In genomic region chr3:78866896-78867295, GRCm38 (mm10) we compare ENCODE assay signal across 17 mouse cellular contexts.
"Had no signal": no experiment of that assay in that cellular context is flagged by ENCODE, and none has a peak within 500 bp of the region (broad histone marks: within the 10 kb centered on the region; RNA-seq: fewer than 3 reads in every experiment).

No protein-coding gene starts in this region.

- H3K9me3 ChIP-seq: liver, embryonic 12.5 days; midbrain, embryonic 10.5 days; midbrain, embryonic 15.5 days; neural tube, embryonic 13.5 days had no signal

- ATAC-seq: liver, embryonic 12.5 days had no signal

- H3K27ac ChIP-seq: liver, embryonic 12.5 days; liver, embryonic 14.5 days; midbrain, embryonic 10.5 days; midbrain, embryonic 15.5 days; neural tube, embryonic 13.5 days had no signal

- H3K4me1 ChIP-seq: liver, embryonic 12.5 days; midbrain, embryonic 15.5 days had no signal

- H3K9ac ChIP-seq: liver, embryonic 12.5 days; liver, embryonic 14.5 days; lung, embryonic 14.5 days; midbrain, embryonic 15.5 days; neural tube, embryonic 13.5 days had no signal

- H3K36me3 ChIP-seq: liver, embryonic 12.5 days; midbrain, embryonic 10.5 days; midbrain, embryonic 15.5 days; neural tube, embryonic 13.5 days had no signal

- H3K4me2 ChIP-seq: liver, embryonic 12.5 days; lung, embryonic 14.5 days; midbrain, embryonic 15.5 days; neural tube, embryonic 13.5 days had no signal

- DNase-seq: lung, adult 18-20 months; lung, embryonic 14.5 days; lung, postnatal 10 days; lung, postnatal 4 days; right cerebral cortex, adult 18-20 months; right cerebral cortex, postnatal 25 days; right cerebral cortex, postnatal 4 days; spleen, adult 18-20 months; thymus, adult 2 months; thymus, postnatal 25 days; thymus, postnatal 4 days had no signal

- H3K27me3 ChIP-seq: liver, embryonic 12.5 days; midbrain, embryonic 15.5 days; neural tube, embryonic 13.5 days had no signal

- H3K4me3 ChIP-seq: liver, embryonic 12.5 days; midbrain, embryonic 10.5 days; midbrain, embryonic 15.5 days; myocyte; neural tube, embryonic 13.5 days had no signal
